Mouse (Mus musculus) stomach, embryonic 14.5 days (tissue): ENCODE results near the gene Pwwp2a. TPM values are rescaled to one million over a fixed set of nuclear protein-coding genes. Genes with fewer than 3 reads are reported as not detected.

Experiments used
- polyA plus RNA-seq: library from polyadenylated mRNA; unstranded; fragments of >200 nt; fragmentation: Nextera tagmentation; extraction: Ambion mirVana; gene quantifications from 2 replicates; pipeline ENCODE4 v1.2.1, GENCODE M21; 2014

The Pwwp2a gene
- polyA plus RNA-seq, 1 experiment from 2014 or later, result 40.0 TPM

Other genes with a start within 250 kb of the Pwwp2a start
- gene Slu7, start 248.3 kb upstream of the Pwwp2a start, polyA plus RNA-seq, result 55.4 and 58.6 TPM in 2 replicates
- gene C1qtnf2, start 207.7 kb upstream of the Pwwp2a start, polyA plus RNA-seq, result 7.9 and 9.3 TPM in 2 replicates
- 18.1 and 20.0 TPM in 2 replicates for gene Ccnjl, start 153.2 kb upstream of the Pwwp2a start, polyA plus RNA-seq
- gene 4933415A04Rik, start 95.0 kb upstream of the Pwwp2a start, polyA plus RNA-seq, result 4.1 and 6.2 TPM in 2 replicates
- gene Fabp6, start 80.5 kb upstream of the Pwwp2a start, polyA plus RNA-seq, result not detected in 2 replicates
- gene Ttc1, start 66.0 kb downstream of the Pwwp2a start, polyA plus RNA-seq, result 74.1 and 74.9 TPM in 2 replicates
- 0.26 and 0.42 TPM in 2 replicates for gene Adra1b, start 219.2 kb downstream of the Pwwp2a start, polyA plus RNA-seq